Mouse (Mus musculus) heart, postnatal 4 days (tissue): Measurements from ENCODE around the gene 1700029F12Rik. TPM values are rescaled to one million over a fixed set of nuclear protein-coding genes. Genes with fewer than 3 reads are reported as not detected.
A peak's percentile ranks its signal among the peaks of the same experiment; 100 is the strongest.

Source experiments
- DNase-seq: peaks from one replicate; pipeline ENCODE4 v3.0.0; 2021
- total RNA-seq, 2 experiments: library from RNA; stranded (reverse); gene quantifications; 2 replicates each; pipeline ENCODE4 v1.2.3; 2021

1700029F12Rik gene
- total RNA-seq, 2 experiments from 2014 or later = not detected

DNA sequence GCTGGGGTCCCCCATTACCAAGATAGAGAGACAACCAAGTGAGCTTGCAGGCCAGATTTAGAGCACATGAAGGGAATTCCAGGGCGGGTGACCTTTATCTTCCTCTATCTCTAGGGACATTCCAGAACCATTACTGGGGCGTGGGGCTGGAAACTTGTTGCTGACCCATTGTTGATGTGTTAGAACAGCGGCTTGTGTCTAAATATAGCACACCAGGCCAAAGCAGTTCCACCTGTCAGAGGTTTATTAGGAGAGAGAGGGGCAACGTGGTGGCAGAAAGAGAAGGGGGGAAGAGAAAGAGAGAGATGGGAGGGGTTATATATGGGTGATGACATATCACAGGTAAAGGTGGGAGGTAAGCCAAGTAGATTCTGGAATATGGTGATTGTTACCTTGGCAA is 12.3 kb downstream of the 1700029F12Rik start:
- peak; percentile 7 for DNase-seq

DNA sequence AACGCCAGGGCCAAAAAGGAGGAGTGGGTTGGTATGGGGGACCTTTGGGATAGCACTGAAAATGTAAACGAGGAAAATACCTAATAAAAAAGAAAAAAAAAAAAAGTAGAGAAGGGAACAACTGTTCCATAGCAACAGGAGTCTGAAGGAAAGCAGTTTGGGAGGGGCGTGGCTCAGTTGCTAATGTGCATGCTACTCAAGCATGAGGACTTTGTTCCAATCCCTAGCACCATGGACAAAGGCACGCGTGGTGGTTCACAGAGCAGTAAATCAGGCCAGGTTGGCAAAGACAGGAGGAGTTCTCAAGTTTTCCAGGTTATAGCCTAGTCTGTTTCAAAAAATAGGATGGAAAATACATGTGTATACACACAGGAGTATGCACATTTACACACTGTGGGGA is 14.0 kb downstream of the 1700029F12Rik start:
- no peak for DNase-seq

DNA sequence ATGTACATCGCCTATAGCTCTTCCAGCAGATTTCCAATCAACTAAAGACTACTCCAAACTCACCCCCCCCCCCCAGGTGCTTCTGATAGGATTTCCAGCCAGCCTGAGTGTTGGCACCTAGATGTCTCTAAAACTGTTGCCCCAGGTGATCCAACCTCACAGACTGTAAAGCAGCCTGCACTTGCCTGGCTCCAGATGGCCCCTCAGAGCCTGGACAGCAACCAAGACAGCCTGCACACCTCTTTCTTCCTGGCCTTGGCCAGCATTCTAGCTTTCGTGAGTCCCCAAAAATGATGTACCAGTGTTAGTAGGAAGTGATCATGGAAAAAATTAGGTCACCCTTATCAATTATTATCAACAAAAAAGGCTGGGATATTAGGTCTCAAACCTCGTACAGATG is 16.5 kb downstream of the 1700029F12Rik start:
- DNase-seq = no peak

DNA sequence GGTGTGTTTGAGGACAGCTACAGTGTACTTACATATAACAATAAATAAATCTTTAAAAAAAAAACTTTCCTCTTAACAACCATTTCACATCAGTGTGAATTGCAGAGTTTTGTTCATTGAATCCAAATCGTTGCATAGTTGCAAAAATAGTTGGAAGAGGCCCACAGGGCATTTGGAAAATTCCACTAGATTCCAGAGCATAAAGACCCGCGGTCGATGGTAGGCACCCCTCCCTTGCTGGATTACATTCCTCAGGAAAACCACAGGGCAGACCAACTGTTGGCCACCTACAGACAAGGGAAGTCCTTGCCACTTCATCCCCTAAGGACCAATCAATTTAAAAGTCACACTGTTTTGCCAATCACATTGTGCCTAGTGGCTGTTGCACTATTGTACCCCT is 19.8 kb downstream of the 1700029F12Rik start:
- DNase-seq = no peak

DNA sequence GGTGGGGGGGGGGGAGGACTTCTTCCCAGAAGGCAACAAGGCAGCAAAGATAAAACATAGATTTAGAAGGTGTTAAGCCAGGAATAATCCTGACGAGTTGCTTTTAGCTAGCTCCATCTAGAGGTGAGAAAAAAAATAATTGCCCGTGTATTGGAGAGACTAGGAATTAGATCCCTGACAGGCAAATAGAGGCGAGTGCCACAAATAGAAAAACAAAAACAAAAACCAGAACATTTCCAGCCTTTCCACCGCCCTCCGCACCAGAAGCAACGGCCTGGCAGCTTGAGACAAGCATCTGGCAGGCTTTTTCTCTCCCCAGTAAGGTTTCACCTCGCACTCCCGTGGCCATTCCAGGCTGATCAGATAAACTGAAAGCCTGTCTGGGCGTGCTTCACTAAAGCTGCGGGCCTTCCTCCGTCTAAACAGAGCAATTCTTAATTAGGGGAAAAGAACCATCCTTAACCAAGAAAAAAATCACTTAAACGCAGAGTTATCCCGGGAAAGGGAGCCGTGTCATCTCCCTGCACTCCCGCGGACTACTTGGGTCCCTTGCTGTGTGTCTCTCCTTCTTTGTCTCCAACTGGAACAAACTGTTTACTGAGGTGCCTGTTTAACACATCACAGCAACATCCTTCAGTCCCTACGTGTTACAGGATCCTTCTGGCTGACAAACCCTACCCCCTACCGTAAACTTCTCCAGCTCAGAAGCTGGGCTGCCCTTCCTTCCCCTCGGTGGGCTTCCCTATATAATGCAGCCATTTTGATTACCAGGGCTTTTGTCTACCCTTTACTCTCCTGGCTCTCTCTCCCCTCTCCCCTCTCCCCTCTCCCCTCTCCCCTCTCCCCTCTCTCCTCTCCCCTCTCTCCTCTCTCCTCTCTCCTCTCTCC is 25.7 kb downstream of the 1700029F12Rik start:
- peak; percentile 10 for DNase-seq

DNA sequence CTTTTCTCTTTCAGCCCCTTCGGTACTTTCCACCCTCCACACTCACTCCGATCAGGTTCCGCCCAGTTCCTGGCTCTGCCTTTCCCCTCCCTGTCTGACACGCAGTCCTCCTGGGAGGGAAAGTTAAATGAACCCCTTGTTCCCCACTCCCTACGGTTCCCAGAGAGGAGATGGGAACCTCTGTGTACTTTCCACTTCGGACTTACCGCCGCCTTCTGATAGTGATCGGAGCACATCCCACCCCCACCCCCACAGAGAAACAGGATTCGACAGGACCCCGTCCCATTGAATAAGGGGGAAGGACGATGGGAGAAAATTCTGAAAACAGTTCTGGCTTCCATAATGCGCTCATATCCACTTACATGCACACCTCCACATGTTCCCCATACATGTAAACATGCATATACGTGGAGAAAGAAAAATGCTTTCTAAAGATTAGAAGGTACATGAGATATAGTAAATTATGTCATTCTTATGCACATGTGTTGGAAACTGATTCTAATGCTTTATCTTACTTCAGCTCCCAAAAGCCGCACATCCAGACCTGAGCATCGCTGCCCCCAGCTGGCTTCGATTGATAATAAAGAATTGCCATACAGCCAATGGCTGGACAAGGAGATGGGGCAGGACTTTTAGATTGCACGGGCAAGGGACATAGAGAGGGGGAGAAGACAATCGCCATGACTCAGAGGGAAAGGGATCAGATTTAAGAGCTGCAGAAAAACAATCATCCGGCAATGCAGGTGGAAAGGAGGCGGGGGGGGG is 26.5 kb downstream of the 1700029F12Rik start:
- peak; percentile 11 for DNase-seq

DNA sequence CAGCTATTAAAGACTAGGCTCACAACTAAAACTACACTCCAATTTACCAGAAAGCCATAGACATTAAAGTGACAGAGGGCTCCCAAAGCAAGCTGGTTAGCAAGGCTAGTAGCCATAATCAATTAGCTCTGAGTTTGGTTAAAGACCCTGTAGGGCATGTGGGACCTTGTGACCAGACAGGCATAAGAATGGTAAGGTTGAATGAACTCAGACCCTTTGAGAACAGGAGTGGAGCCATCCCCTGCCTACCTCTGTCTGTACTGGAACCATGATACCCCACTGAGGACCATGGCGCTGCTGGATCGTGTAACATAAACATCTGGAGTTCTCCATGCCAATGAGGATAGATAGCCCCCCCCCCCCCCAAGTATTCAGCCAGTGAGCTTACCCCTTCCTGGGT is 27.4 kb downstream of the 1700029F12Rik start:
- no peak for DNase-seq

DNA sequence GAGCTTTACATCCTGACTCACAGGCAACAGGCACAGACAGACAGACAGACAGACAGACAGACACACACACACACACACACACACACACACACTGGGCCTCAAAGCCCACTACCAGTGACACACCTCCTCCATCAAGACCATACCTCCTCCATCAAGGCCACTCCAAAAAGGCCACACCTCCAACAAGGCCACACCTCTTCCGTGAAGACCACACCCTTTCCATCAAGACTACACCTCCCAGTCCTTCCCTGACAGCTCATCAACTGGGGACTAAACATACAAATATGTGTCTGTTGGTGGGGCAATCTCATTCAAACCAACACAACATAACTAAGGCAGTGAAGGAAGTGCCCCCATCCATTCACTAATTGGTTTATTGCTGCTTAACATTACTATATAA is 37.1 kb downstream of the 1700029F12Rik start:
- no peak for DNase-seq

DNA sequence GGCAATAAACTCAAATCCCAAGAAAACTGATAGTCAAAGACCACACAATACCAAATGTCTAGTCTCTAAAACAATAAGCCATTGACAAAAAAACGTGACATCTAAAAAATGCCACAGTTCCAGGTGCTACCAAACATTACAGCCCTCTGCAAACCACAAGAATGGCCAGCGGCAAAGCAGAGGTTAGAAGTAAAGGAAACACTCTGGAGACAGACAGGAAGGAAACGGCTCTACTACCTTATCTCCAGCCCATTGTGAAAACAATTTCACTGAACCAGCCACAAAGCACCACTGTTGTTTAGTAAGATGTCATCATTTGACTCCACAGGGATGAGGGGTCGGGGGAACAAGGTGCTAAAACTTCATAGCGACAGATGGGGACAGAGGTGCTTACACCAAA is 38.9 kb downstream of the 1700029F12Rik start:
- DNase-seq = no peak

DNA sequence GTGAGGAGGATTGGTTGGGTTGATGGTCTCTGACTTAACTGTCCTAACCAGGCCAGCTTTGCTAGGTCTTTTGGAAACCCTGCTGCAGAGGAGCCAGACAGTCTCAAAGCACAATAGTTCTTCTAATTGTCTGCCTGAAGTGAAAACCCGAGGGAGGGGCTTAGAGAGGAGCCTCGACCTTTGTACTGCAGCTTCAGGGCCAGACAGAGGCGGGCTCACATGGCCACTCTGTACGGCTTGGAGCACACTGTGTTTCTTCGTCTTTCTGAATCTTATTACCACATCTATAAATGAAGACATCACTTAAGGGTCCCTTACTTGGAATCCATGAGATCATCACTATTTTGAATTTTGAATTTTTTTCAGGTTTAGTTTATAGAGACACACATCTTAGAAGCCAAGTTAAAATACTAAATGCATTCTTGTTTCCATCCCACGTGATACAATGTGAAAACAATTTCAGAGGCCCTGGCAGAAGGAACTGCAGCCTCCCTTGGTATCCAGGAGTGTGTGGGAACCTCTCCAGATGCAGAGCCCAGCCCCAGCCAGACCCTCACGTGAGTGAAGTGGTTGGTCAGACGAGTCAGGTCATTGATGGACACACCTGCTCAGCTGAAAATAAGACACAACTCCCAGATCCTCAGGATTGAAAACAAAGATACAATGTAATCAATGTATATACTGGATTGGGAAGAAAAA is 40.7 kb downstream of the 1700029F12Rik start:
- no peak for DNase-seq

DNA sequence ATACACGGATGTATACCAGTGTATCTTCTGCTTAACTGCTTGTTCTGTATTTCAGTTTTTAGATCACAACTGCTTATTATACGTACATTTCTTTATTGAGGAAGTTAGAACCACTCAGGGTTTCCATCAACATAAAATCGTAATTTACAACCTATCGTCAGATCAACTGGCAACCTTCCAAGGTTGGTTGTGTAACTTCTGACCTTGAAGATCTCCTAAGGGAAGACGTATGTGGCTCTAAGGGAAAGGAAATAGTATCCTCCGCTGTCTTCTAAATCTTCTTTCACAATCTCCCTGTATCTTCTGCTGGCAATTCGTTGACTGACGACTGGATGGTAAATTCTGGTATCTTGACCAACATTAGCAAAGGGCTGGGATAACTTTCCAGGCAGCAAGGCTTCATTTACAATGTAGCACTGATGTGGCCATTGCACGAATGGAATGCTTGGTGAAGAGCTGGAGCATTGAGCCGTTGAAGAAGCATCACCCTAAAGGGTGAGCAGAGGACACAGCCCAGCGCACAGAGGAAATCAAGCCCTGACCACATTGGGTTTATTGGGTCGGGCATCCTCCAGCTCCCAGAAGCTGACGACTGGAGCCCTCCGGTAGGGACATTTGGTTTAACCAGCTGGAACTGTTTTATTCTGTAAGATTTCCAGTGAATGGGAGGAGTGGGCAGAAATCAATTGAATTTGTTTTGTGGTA is 43.4 kb downstream of the 1700029F12Rik start:
- no peak for DNase-seq

DNA sequence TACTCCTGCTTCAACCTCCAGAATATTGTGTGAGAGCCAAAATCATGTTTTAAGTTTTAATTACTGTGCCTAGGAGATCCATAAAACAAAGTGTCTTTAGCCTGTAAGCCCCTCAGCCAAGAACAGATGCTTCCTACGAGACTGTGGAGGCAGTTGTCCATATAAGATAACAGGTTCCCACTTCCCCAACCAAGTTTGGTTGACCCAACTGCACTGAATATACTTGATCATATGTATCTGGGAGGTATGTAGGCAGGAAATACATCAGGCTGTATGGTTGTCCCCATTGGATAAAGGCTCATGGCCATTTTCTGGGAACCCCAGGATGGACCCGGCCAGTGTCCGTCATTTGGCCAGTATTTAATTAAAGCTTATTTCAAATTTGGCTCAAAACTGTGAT is 44.1 kb downstream of the 1700029F12Rik start:
- DNase-seq = no peak

DNA sequence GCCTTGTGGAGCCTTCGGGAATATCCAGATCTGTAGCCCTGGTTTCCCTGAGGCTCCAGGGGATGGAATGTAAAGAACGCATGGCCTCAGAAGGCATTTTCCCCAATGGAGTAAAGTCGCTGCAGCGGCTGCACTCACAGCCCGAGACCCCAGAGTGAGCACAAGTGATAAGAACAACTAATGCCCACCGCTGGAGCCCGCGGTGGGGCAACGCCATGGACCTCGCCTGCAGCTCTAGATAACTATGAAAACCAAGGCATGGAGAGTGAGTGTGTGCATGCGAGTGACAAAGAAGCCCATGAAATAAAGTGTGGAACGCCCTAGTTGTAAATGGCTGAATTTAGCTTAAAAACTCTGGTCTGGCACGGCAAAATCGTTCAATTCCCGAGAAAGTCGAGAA is 45.0 kb downstream of the 1700029F12Rik start:
- DNase-seq = no peak

DNA sequence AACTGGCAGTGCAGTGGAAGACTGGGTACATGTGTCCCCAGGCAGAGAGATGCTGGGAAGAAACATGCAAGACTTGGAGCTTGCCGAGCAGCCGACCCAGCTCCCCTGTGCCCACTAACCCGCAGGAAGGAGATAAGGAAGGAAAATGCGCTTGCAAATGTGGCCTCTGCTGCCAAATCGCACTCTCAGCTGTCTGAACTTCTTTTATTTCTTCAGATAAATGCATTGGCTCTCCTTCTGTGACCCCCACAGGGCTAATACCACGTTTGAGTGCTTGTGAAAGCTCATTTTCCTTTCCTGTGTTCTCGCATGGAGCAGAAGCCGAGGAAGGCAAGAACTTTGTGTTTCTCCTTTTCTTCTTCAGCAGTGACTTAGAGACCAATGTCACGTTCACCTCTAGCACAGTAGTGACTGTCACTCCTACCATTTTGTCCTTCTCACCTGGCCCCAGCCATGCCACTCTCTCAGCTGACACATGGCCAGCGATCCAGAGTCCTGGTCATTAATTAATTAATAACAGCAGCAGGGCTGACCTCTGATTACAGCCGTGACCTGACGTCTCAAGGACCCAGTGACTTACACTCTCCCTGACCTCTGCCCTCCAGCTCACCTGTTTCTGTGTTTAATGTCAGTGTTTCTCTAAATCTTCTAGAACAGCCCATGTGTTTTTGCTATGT is 48.4 kb downstream of the 1700029F12Rik start:
- no peak for DNase-seq

DNA sequence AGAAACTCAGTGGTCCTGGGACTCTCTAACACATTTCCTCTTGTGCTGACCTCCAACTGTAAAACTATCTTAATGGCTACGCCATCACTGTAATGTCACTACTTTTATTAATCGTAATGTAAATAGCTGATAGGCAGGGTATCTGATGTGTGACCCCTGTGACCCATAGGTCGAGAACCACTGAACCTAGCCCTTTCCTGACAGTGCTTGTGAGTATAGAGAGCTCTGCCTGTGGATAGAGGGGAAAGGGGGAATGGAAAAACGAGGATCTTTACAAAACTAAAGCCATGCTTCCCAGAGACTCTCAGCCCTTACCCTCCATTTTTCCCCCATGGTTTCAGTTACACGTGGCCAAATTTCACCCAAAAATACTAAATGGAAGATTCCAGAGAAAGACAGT is 49.5 kb downstream of the 1700029F12Rik start:
- DNase-seq = no peak

DNA sequence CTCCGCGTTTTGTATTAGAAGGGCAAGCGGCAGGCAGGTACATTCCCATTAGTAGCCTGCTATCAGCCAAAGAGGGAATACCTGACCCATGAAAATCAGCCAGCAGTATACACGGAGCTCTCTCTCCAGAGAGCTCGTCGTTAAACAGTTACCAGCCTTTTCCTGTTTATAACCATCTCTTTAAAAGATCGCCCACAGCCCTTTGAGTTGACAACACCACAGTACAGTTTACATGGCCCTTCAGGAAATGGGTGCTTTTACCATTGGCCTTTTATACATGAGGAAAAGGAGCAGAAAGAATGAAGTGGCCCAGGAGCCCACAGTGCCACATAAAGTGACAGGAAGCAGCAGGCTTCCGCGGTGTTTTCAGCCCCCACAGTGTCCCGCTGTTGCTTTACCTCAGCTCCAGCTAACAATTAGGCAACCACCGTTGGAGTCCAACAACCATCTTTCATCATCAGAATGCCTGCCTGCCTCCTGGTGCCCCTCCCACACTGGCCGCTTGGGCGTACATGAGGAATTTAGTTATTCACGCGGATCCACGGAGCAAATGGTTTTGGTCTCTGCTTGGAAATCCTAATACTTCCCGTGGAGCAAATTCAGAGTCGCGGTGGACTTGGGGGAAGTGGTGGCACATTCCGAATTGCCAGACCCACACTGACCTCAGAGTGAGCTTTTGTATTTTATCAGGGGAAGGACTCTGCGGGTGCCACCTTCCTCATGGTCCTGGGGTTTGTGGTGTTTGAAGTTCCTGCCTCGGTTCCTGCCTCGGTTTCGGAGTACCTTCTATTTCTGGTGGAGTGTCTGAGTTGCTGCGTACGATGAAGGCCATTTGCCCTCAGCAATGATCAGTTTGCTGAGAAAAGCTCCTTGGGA is 50.7 kb downstream of the 1700029F12Rik start:
- DNase-seq = no peak

DNA sequence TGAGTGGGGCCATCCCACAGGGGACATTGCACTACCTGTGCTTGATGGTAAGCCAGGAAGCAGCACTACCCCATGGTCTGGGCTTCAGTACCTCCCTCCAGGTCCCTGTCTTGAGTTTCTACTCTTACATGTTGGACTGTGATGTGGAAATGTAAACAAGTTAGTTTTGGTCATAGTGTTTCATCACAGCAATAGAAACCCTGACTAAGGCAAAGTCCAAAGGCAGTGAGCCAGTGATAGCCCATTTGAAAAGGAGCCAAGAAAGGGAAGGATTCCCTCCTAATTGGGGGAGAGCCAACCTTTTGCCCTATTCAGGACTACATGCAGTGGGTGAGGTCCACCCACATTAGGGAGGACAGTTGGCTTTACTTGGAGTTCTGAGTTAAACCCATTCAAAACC is 53.6 kb downstream of the 1700029F12Rik start:
- no peak for DNase-seq

DNA sequence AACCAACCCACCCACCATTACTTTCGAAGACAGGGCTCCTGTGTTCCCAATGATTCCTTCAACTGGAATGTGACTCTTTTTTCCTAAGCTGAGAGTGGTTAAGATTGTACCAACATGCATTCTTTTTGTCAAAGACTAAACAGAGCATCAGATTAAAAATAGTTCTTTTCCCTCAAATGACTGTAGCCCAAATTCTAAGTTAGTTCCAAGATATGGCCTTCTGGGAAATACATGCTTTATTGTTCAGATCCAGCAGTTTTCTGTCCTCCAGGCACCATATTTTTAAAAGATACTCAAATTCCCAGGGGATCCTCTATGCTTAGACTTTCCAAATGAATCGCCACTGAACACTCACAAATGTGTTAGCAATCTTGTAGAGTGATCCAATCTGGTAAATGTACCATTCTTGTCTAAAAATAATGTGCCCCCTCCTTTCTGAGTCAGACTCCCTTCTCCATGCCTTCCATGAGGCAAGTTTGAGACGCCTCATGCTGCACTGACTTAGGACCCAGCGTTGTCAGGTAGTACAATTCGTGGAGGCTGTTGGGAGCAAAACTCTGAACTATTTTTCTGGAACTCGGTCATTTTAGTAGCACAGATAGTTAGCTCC is 57.1 kb downstream of the 1700029F12Rik start:
- DNase-seq = no peak

DNA sequence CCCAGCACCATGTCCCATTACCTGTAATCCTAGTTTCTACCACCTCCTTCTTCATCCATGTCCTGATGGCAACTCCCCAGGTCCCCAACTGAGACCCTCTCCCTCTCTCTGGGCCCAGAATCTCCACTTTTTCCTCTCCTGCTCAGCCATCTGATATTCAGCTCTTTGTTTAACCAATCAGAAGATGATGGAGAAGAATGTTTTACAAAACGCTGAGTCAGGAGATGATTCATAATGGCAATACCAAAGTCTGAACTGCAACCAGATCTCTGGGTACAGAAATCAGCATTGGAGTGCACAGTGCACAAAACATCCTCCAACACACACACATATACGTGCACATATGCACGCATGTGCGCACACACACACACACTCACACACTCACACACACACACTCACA is 60.8 kb downstream of the 1700029F12Rik start:
- DNase-seq = no peak
